Mouse (Mus musculus): ENCODE data around the gene Fam89a. TPM values are rescaled to one million over a fixed set of nuclear protein-coding genes. Genes with fewer than 3 reads are reported as not detected.

Gene Fam89a
- not detected in 2 replicates for total RNA-seq (2017)

- peak; percentile 65 to 68 for ATAC-seq (replicated peaks in 1 of 2; ENCODE audit: insufficient read depth in 1 of 2, low FRiP score in 2 of 2, low TSS enrichment in 1 of 2, low read depth in 1 of 2, poor library complexity in 2 of 2, severe bottlenecking in 2 of 2)
These were observed at the start of gene Fam89a for GRCm38 (mm10) chr8:124751709-124752173. Gene Fam89a, minus strand, starts transcription at chr8:124751832.

GRCm38 (mm10) chr8:124800542-124800941 is 48.9 kb upstream of the Fam89a start:
- ATAC-seq (replicated peaks in 1 of 2; ENCODE audit: insufficient read depth in 1 of 2, low FRiP score in 2 of 2, low TSS enrichment in 1 of 2, low read depth in 1 of 2, poor library complexity in 2 of 2, severe bottlenecking in 2 of 2), result no peak

- ATAC-seq (replicated peaks in 1 of 2; ENCODE audit: insufficient read depth in 1 of 2, low FRiP score in 2 of 2, low TSS enrichment in 1 of 2, low read depth in 1 of 2, poor library complexity in 2 of 2, severe bottlenecking in 2 of 2), result no peak
These were observed 44.3 kb upstream of the Fam89a start for GRCm38 (mm10) chr8:124795781-124796488.

- peak in 1 of 2 experiments; percentile 29; a peak in 1 of 4 replicates for ATAC-seq (replicated peaks in 1 of 2; ENCODE audit: insufficient read depth in 1 of 2, low FRiP score in 2 of 2, low TSS enrichment in 1 of 2, low read depth in 1 of 2, poor library complexity in 2 of 2, severe bottlenecking in 2 of 2)
These were observed 42.8 kb upstream of the Fam89a start for GRCm38 (mm10) chr8:124794486-124794780.

GRCm38 (mm10) chr8:124793661-124794485 is 42.2 kb upstream of the Fam89a start:
- ATAC-seq (replicated peaks in 1 of 2; ENCODE audit: insufficient read depth in 1 of 2, low FRiP score in 2 of 2, low TSS enrichment in 1 of 2, low read depth in 1 of 2, poor library complexity in 2 of 2, severe bottlenecking in 2 of 2), result no peak

GRCm38 (mm10) chr8:124793172-124793651 is 41.6 kb upstream of the Fam89a start:
- ATAC-seq (replicated peaks in 1 of 2; ENCODE audit: insufficient read depth in 1 of 2, low FRiP score in 2 of 2, low TSS enrichment in 1 of 2, low read depth in 1 of 2, poor library complexity in 2 of 2, severe bottlenecking in 2 of 2), result peak; percentile 62 to 63

GRCm38 (mm10) chr8:124792708-124793107 is 41.1 kb upstream of the Fam89a start, which contains the start of gene Trim67:
Gene Trim67, plus strand, starts transcription at chr8:124793092.
- no peak for ATAC-seq (replicated peaks in 1 of 2; ENCODE audit: insufficient read depth in 1 of 2, low FRiP score in 2 of 2, low TSS enrichment in 1 of 2, low read depth in 1 of 2, poor library complexity in 2 of 2, severe bottlenecking in 2 of 2)

GRCm38 (mm10) chr8:124792186-124792585 is 40.6 kb upstream of the Fam89a start:
- ATAC-seq (replicated peaks in 1 of 2; ENCODE audit: insufficient read depth in 1 of 2, low FRiP score in 2 of 2, low TSS enrichment in 1 of 2, low read depth in 1 of 2, poor library complexity in 2 of 2, severe bottlenecking in 2 of 2), result peak; percentile 31 to 43; a peak in 2 of 4 replicates

GRCm38 (mm10) chr8:124791751-124792150 is 40.1 kb upstream of the Fam89a start:
- ATAC-seq (replicated peaks in 1 of 2; ENCODE audit: insufficient read depth in 1 of 2, low FRiP score in 2 of 2, low TSS enrichment in 1 of 2, low read depth in 1 of 2, poor library complexity in 2 of 2, severe bottlenecking in 2 of 2), result no peak

- ATAC-seq (replicated peaks in 1 of 2; ENCODE audit: insufficient read depth in 1 of 2, low FRiP score in 2 of 2, low TSS enrichment in 1 of 2, low read depth in 1 of 2, poor library complexity in 2 of 2, severe bottlenecking in 2 of 2), result peak in 1 of 2 experiments; percentile 29; a peak in 1 of 4 replicates
These were observed 39.0 kb upstream of the Fam89a start for GRCm38 (mm10) chr8:124790676-124791075.

GRCm38 (mm10) chr8:124784613-124785012 is 33.0 kb upstream of the Fam89a start:
- ATAC-seq (replicated peaks in 1 of 2; ENCODE audit: insufficient read depth in 1 of 2, low FRiP score in 2 of 2, low TSS enrichment in 1 of 2, low read depth in 1 of 2, poor library complexity in 2 of 2, severe bottlenecking in 2 of 2), result no peak

- ATAC-seq (replicated peaks in 1 of 2; ENCODE audit: insufficient read depth in 1 of 2, low FRiP score in 2 of 2, low TSS enrichment in 1 of 2, low read depth in 1 of 2, poor library complexity in 2 of 2, severe bottlenecking in 2 of 2), result no peak
These were observed 31.6 kb upstream of the Fam89a start for GRCm38 (mm10) chr8:124783228-124783627.

- ATAC-seq (replicated peaks in 1 of 2; ENCODE audit: insufficient read depth in 1 of 2, low FRiP score in 2 of 2, low TSS enrichment in 1 of 2, low read depth in 1 of 2, poor library complexity in 2 of 2, severe bottlenecking in 2 of 2), result no peak
These were observed 30.8 kb upstream of the Fam89a start for GRCm38 (mm10) chr8:124782431-124782830.

GRCm38 (mm10) chr8:124780236-124780635 is 28.6 kb upstream of the Fam89a start:
- ATAC-seq (replicated peaks in 1 of 2; ENCODE audit: insufficient read depth in 1 of 2, low FRiP score in 2 of 2, low TSS enrichment in 1 of 2, low read depth in 1 of 2, poor library complexity in 2 of 2, severe bottlenecking in 2 of 2), result no peak

GRCm38 (mm10) chr8:124775695-124776094 is 24.1 kb upstream of the Fam89a start:
- peak; percentile 62 to 69; a peak in 3 of 4 replicates for ATAC-seq (replicated peaks in 1 of 2; ENCODE audit: insufficient read depth in 1 of 2, low FRiP score in 2 of 2, low TSS enrichment in 1 of 2, low read depth in 1 of 2, poor library complexity in 2 of 2, severe bottlenecking in 2 of 2)

- ATAC-seq (replicated peaks in 1 of 2; ENCODE audit: insufficient read depth in 1 of 2, low FRiP score in 2 of 2, low TSS enrichment in 1 of 2, low read depth in 1 of 2, poor library complexity in 2 of 2, severe bottlenecking in 2 of 2), result no peak
These were observed 20.8 kb upstream of the Fam89a start for GRCm38 (mm10) chr8:124772389-124772788.

- no peak for ATAC-seq (replicated peaks in 1 of 2; ENCODE audit: insufficient read depth in 1 of 2, low FRiP score in 2 of 2, low TSS enrichment in 1 of 2, low read depth in 1 of 2, poor library complexity in 2 of 2, severe bottlenecking in 2 of 2)
These were observed 11.4 kb upstream of the Fam89a start for GRCm38 (mm10) chr8:124763061-124763460.

- ATAC-seq (replicated peaks in 1 of 2; ENCODE audit: insufficient read depth in 1 of 2, low FRiP score in 2 of 2, low TSS enrichment in 1 of 2, low read depth in 1 of 2, poor library complexity in 2 of 2, severe bottlenecking in 2 of 2), result 0 out of 4 replicates have a peak, but pooled peaks of 1 of the 2 experiments have one; percentile 22
These were observed 6.9 kb upstream of the Fam89a start for GRCm38 (mm10) chr8:124758544-124758943.
